8 mouse cellular contexts compared by ENCODE assay signal in the genomic region with DNA sequence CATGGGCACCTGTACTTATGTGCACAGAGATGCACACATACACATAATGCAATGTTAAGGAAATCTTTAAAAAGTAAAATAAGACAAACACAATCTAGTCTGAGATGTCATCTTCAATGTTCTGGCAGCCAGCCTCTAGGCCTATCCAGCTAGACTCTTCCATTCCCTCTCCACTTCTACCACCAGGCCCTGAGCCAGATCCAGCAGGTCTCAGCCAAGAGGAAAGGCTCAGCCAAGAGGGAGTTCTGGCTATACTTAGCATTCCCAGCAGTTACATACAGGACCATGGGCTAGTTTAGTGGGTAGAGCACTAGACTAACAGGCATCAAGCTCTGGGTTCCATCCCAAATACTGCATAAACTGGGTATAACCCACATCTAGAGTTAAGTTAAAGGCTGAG. TPM values are rescaled to one million over a fixed set of nuclear protein-coding genes. Genes with fewer than 3 reads are reported as not detected.
DNase-seq lines count a peak whose midpoint lies in the region; ATAC-seq lines count a peak whose summit lies in the region.

No protein-coding gene starts in this region.

- DNase-seq in adrenal gland, postnatal 10 days = peak; percentile 78
- no peak for DNase-seq in adrenal gland, adult 8-10 months
- DNase-seq in urinary bladder, postnatal 14 days (ENCODE audit: low spot score) = peak; percentile 71
- no peak for DNase-seq in urinary bladder, adult 2 months (ENCODE audit: low spot score)
- peak; percentile 57 for DNase-seq in heart, postnatal 25 days (ENCODE audit: low spot score)
- peak; percentile 84 for DNase-seq in lung, postnatal 10 days
- DNase-seq in c-Kit-positive CD71-positive TER-119-positive erythroid progenitor cells, embryonic 14.5 days (ENCODE audit: low spot score) = no peak

- intact Hi-C loops in heart, postnatal 25 days (cut with DNase I) = no loop called here

- no peak for ATAC-seq in CD4-positive, CD25-positive, alpha-beta regulatory T cell, adult 4 months

RNA-seq across cellular contexts. Expression of a gene that starts 26.3 kb away (rescaled TPM):
- total RNA-seq in adrenal gland, postnatal 10 days (2021) = 10 to 100 TPM; 79.1 to 95.4 TPM
- total RNA-seq in adrenal gland, adult 8-10 months (2022) = 100 to 1,000 TPM in 2 of 4 experiments, 10 to 100 TPM in 2; 88.2 to 135 (median 105) TPM
- polyA plus RNA-seq in urinary bladder, adult 2 months (2012; rRNA removed) = 36.8 and 48.9 TPM in 2 replicates
- 100 to 1,000 TPM in 1 of 2 experiments, 10 to 100 TPM in 1; 99.9 to 105 TPM for total RNA-seq in heart, postnatal 25 days (2021)
- 10 to 100 TPM; 48.1 to 69.0 TPM for polyA plus RNA-seq in CD4-positive, CD25-positive, alpha-beta regulatory T cell, adult 4 months (2017; shearing (Covaris generic))

Comparison
In these comparisons a context has a peak if more than half of its experiments do, and no peak if none do; other contexts are left out.
1. DNase-seq: peak in adrenal gland, postnatal 10 days (single experiment), urinary bladder, postnatal 14 days (single experiment), heart, postnatal 25 days (single experiment) and lung, postnatal 10 days (single experiment); none in adrenal gland, adult 8-10 months (single experiment), urinary bladder, adult 2 months (single experiment) and c-Kit-positive CD71-positive TER-119-positive erythroid progenitor cells, embryonic 14.5 days (single experiment).